Mouse (Mus musculus) limb, embryonic 14.5 days (tissue): ENCODE measurements around the gene Rag1. TPM values are rescaled to one million over a fixed set of nuclear protein-coding genes. Genes with fewer than 3 reads are reported as not detected.

Source experiments
- ATAC-seq: fragments of 200-750 bp; cut with Nextera tagmentation; 2 replicates; pipeline ENCODE4 v1.8.0; 2017; ENCODE audit warnings: low read depth, moderate number of reproducible peaks, moderate TSS enrichment; ENCODE audit not compliant: low FRiP score
- DNase-seq: peaks from one replicate; pipeline ENCODE4 v3.0.0-alpha.2; 2015; ENCODE audit warnings: low spot score
- H3K27ac ChIP-seq: fragments of 300-500 bp; sonication (generic); replicated peaks from 2 replicates; pipeline ENCODE4 v1.5.1; 2014; ENCODE audit warnings: low read depth, mild to moderate bottlenecking, low read length, moderate library complexity, mixed read lengths
- H3K27me3 ChIP-seq: fragments of 300-500 bp; sonication (generic); 2 replicates; pipeline ENCODE4 v1.6.1; 2014; ENCODE audit warnings: low read length, mixed read lengths; ENCODE audit not compliant: control insufficient read depth, insufficient read depth
- H3K36me3 ChIP-seq: fragments of 300-500 bp; sonication (generic); 2 replicates; pipeline ENCODE4 v1.6.1; 2014; ENCODE audit warnings: mild to moderate bottlenecking, low read length, moderate library complexity, mixed read lengths; ENCODE audit not compliant: control insufficient read depth, insufficient read depth
- H3K4me1 ChIP-seq: fragments of 300-500 bp; sonication (generic); 2 replicates; pipeline ENCODE4 v1.6.1; 2014; ENCODE audit warnings: antibody characterized with exemption, low read length, mixed read lengths; ENCODE audit not compliant: control insufficient read depth, insufficient read depth
- H3K4me2 ChIP-seq: fragments of 300-500 bp; sonication (generic); replicated peaks from 2 replicates; pipeline ENCODE4 v1.6.1; 2014; ENCODE audit warnings: low read depth, mild to moderate bottlenecking, low read length, moderate library complexity; ENCODE audit not compliant: severe bottlenecking
- H3K4me3 ChIP-seq: fragments of 300-500 bp; sonication (generic); replicated peaks from 2 replicates; pipeline ENCODE4 v1.5.1; 2014; ENCODE audit warnings: low read length
- H3K9ac ChIP-seq: fragments of 300-500 bp; sonication (generic); 2 replicates; pipeline ENCODE4 v1.6.1; 2014; ENCODE audit warnings: mild to moderate bottlenecking, low read depth, low read length, moderate library complexity; ENCODE audit not compliant: severe bottlenecking
- H3K9me3 ChIP-seq: fragments of 300-500 bp; sonication (generic); 2 replicates; pipeline ENCODE4 v1.6.1; 2016; ENCODE audit warnings: low read length; ENCODE audit not compliant: control insufficient read depth
- POLR2A ChIP-seq: fragments of 200-500 bp; IDR thresholded peaks from 2 replicates; pipeline ENCODE4 v1.8.0; 2012; ENCODE audit warnings: inconsistent platforms, mild to moderate bottlenecking, moderate library complexity, borderline replicate concordance; ENCODE audit not compliant: insufficient read depth, insufficient read length; ENCODE audit errors: extremely low read depth
- WGBS: fragments of 180-500 bp; shearing (Covaris S2); extraction: QIAGEN DNeasy Blood & Tissue Kit; methylation state at CpG from one replicate; pipeline ENCODE4 v1.1.7; 2014; 5-methylcytosine and 5-hydroxymethylcytosine counted together
- polyA plus RNA-seq, 2 experiments: library from polyadenylated mRNA; depleted of rRNA in 1 of 2; stranded (reverse) in 1 of 2; unstranded in 1 of 2; fragments of >200 nt; fragmentation: Nextera tagmentation in 1 of 2; extraction: Ambion mirVana in 1 of 2; gene quantifications; 2 replicates each; pipeline versions ENCODE4 v1.2.1 to v1.2.3; 2012 to 2014

Rag1 gene
- polyA plus RNA-seq (2012; rRNA removed) (0.14 and 0.20 TPM in 2 replicates), polyA plus RNA-seq (2014; fragmentation: Nextera tagmentation; extraction: Ambion mirVana) (0.15 and 0.29 TPM in 2 replicates)

GRCm38 (mm10) chr2:101649114-101649671 lies at the start of gene Rag1, which contains the start of gene B230118H07Rik:
Gene Rag1 (minus strand): TSS chr2:101649501.
Gene B230118H07Rik (minus strand): TSS chr2:101649532.
- peak; percentile 28 for ATAC-seq
- Histone ChIP-seq H3K27me3 (no peaks in the 10 kb centered on the region), H3K27ac (peak within 1 kb of the TSS; percentile 59), H3K4me3 (no peak within 1 kb of the TSS; the same call in 1 of the 2 replicates), H3K9me3 (no peaks in the 10 kb centered on the region), H3K4me1 (peaks cover 7% of the 10 kb centered on the region; the same call in 1 of the 2 replicates), H3K4me2 (no peak within 1 kb of the TSS), H3K9ac (0 out of 2 replicates have a peak within 1 kb of the TSS, but pooled peaks have one; percentile 21), H3K36me3 (no peaks in the 10 kb centered on the region)
- 23% methylated on average over 8 of the region's 8 CpGs for WGBS
- no peak for DNase-seq
- no peak for TF ChIP-seq POLR2A

DNA sequence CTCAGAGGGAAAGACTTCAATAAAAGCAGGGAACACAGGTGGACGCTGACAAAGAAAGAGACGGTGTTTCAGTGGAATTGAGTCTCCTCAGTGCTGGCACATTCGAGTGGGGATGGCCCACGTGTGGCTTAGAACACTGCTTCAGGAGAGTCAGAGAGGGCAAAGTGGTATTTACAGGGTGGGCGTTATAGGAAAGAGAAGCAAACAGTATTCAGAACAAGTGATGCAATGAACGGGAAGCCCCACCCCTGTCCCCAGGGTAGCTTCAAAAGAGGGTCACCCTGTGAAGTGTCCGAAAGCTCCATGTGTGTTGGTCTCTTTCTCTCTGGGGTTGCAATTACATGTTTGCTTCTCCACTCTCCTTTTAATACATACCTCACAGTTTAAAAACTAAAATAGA lies 46.3 kb upstream of the Rag1 start:
- ATAC-seq (no peak), DNase-seq (no peak)
- WGBS = 93% methylated on average over 7 of the region's 7 CpGs
- H3K9ac ChIP-seq = no peak overlapping the region
- H3K36me3 ChIP-seq = peaks cover 59% of the 10 kb centered on the region
- H3K4me3 ChIP-seq = no peak overlapping the region
- H3K9me3 ChIP-seq = no peaks in the 10 kb centered on the region
- H3K4me2 ChIP-seq = no peak overlapping the region
- H3K27ac ChIP-seq = no peak overlapping the region
- no peaks in the 10 kb centered on the region for H3K27me3 ChIP-seq
- no peaks in the 10 kb centered on the region for H3K4me1 ChIP-seq
- TF ChIP-seq POLR2A = no peak

GRCm38 (mm10) chr2:101693577-101694215 lies 44.4 kb upstream of the Rag1 start:
- H3K9ac ChIP-seq = no peak overlapping the region
- WGBS = 61% methylated on average over 5 of the region's 5 CpGs
- TF ChIP-seq POLR2A = no peak

DNA sequence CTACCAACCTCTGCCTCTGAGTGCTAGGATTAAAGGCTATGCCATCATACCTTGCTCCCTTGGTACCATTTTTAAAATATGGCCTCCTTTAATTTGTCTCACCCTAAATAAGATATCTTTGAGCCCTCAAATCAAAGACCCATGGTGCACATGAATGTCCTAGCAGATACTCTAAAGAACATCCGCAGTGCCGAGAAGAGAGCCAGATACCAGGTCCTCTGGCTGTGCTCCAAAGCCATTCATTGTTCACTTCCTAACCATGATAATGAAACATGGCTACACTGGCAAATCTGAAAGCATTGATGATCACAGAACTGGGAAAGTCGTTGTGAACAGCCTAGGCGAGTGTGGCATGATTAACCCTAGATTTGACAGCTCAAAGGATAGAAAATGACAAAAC lies 43.7 kb upstream of the Rag1 start:
- ATAC-seq (no peak), DNase-seq (no peak)
- H3K27me3 ChIP-seq = no peaks in the 10 kb centered on the region
- H3K4me1 ChIP-seq = no peaks in the 10 kb centered on the region
- H3K4me3 ChIP-seq = no peak overlapping the region
- no peaks in the 10 kb centered on the region for H3K9me3 ChIP-seq
- no peak overlapping the region for H3K4me2 ChIP-seq
- no peak overlapping the region for H3K9ac ChIP-seq
- 78% methylated on average over 4 of the region's 4 CpGs for WGBS
- peaks cover 63% of the 10 kb centered on the region for H3K36me3 ChIP-seq
- TF ChIP-seq POLR2A = no peak
- H3K27ac ChIP-seq = no peak overlapping the region

More at GRCm38 (mm10) chr2:101693577-101694215, 44.4 kb upstream of the Rag1 start:
- no peak overlapping the region for H3K27ac ChIP-seq
- ATAC-seq (no peak), DNase-seq (peak; percentile 30)
- H3K4me1 ChIP-seq = no peaks in the 10 kb centered on the region
- H3K27me3 ChIP-seq = no peaks in the 10 kb centered on the region
- no peaks in the 10 kb centered on the region for H3K9me3 ChIP-seq
- no peak overlapping the region for H3K4me2 ChIP-seq
- peaks cover 69% of the 10 kb centered on the region for H3K36me3 ChIP-seq
- no peak overlapping the region for H3K4me3 ChIP-seq

- no peak for TF ChIP-seq POLR2A
- WGBS = 92% methylated on average over 9 of the region's 9 CpGs
- H3K4me3 ChIP-seq = no peak overlapping the region
- H3K4me1 ChIP-seq = no peaks in the 10 kb centered on the region
- H3K27me3 ChIP-seq = no peaks in the 10 kb centered on the region
- no peak overlapping the region for H3K27ac ChIP-seq
- H3K9me3 ChIP-seq = no peaks in the 10 kb centered on the region
- H3K9ac ChIP-seq = no peak overlapping the region
- peaks cover 62% of the 10 kb centered on the region for H3K36me3 ChIP-seq
- no peak overlapping the region for H3K4me2 ChIP-seq
- ATAC-seq (no peak), DNase-seq (no peak)
Measured at GRCm38 (mm10) chr2:101690252-101690827, 41.0 kb upstream of the Rag1 start.
